Mouse (Mus musculus): ENCODE data around the gene Ppp1r1c. TPM values are rescaled to one million over a fixed set of nuclear protein-coding genes. Genes with fewer than 3 reads are reported as not detected.

The Ppp1r1c gene
- polyA plus RNA-seq, 1 experiment from 2014 or later: not detected

DNA sequence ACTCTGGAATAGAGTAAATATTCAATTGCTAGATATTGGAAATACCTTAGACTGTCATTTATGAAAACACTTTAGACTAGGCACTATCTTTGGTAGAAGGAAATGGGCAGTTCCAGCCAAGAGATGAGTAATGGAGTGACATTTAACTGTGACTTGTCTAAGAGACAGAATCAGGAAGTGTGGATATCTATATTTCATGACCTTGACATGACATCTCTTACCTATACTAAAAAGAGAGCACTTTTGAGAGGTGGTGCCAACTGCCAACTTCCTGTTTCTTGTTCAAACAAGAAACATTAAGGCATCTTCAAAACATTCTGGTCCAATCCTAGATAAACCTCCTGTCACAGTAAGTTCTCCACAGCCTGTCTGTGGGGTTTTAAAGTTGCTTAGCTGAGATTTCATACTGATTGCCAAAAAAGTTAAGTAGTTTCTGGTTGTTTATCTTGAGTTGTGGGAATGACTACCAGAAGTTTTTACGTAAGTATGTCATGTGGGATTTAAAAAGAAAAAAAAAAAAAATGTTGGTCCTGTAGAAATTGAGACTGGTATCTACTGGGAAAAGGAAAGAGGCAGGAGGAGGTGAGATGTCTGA, 29.8 kb upstream of the Ppp1r1c start:
- no peak overlapping the region for H3K9ac ChIP-seq (ENCODE audit: low read depth, low read length)
- no peaks in the 10 kb centered on the region for H3K9me3 ChIP-seq (ENCODE audit: control insufficient read depth)
- 58% methylated on average over 1 of the region's 1 CpGs for WGBS
- no peaks in the 10 kb centered on the region for H3K4me1 ChIP-seq (replicated peaks; ENCODE audit: control insufficient read depth, insufficient read depth, low read length)
- H3K27ac ChIP-seq (ENCODE audit: low read depth, low read length): no peak overlapping the region
- H3K4me3 ChIP-seq (ENCODE audit: low read depth, low read length): no peak overlapping the region
- ATAC-seq: no peak
- no peaks in the 10 kb centered on the region for H3K27me3 ChIP-seq (replicated peaks; ENCODE audit: control insufficient read depth, insufficient read depth, low read length)
- no peak for TF ChIP-seq CTCF (IDR thresholded peaks at IDR 0.05; ENCODE audit: low read depth)
- peaks cover 23% of the 10 kb centered on the region for H3K36me3 ChIP-seq (ENCODE audit: control insufficient read depth, insufficient read depth)
- no peak overlapping the region for H3K4me2 ChIP-seq (replicated peaks; ENCODE audit: low read depth)

DNA sequence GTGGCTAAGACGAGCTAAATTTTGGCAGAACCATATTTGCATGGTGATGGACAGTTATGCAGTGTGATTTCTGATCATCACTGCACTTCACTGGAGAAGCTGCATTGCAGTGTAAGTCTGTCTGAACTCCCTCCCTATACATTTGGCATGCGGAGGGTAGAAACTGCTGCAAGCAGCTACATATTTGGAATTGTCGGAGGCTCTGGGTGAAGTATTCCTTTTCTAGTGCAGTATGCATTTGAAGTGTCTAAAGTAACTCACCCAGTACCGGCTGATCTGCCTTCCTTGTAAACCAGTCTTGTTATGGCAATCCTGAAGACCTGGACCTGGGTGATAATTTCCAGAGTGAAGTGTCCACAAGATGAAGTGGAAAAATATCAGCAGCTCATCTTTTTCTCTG, 25.9 kb upstream of the Ppp1r1c start:
- no peak for ATAC-seq
- Histone ChIP-seq H3K4me1 (replicated peaks; ENCODE audit: control insufficient read depth, insufficient read depth, low read length) (no peaks in the 10 kb centered on the region), H3K9ac (ENCODE audit: low read depth, low read length) (no peak overlapping the region), H3K9me3 (ENCODE audit: control insufficient read depth) (no peaks in the 10 kb centered on the region), H3K27me3 (replicated peaks; ENCODE audit: control insufficient read depth, insufficient read depth, low read length) (no peaks in the 10 kb centered on the region), H3K27ac (ENCODE audit: low read depth, low read length) (no peak overlapping the region), H3K36me3 (ENCODE audit: control insufficient read depth, insufficient read depth) (no peaks in the 10 kb centered on the region), H3K4me3 (ENCODE audit: low read depth, low read length) (no peak overlapping the region), H3K4me2 (replicated peaks; ENCODE audit: low read depth) (no peak overlapping the region)
- no peak for TF ChIP-seq CTCF (IDR thresholded peaks at IDR 0.05; ENCODE audit: low read depth)
- 61% methylated on average over 4 of the region's 4 CpGs for WGBS

DNA sequence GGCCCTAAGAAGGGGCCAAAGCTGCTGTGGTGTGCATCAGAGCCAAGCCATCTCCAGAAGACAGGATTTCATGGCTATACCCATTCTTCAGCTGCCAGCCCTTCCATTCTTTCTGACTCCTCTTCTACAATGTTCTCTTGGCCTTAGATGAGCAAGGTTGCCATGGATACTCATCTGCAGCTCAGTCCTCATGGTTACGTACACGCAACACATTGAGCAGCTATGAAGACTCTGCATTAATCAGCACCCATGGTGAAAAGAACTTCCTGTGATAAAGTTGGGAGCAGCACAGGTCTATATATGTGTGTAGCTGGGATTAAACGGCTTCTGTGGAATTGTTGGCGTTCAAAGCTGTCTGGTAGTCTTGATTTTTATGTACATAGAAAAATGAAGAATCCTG, 24.3 kb upstream of the Ppp1r1c start:
- no peak overlapping the region for H3K4me3 ChIP-seq (ENCODE audit: low read depth, low read length)
- no peak overlapping the region for H3K4me2 ChIP-seq (replicated peaks; ENCODE audit: low read depth)
- no peaks in the 10 kb centered on the region for H3K4me1 ChIP-seq (replicated peaks; ENCODE audit: control insufficient read depth, insufficient read depth, low read length)
- H3K36me3 ChIP-seq (ENCODE audit: control insufficient read depth, insufficient read depth): no peaks in the 10 kb centered on the region
- H3K27me3 ChIP-seq (replicated peaks; ENCODE audit: control insufficient read depth, insufficient read depth, low read length): no peaks in the 10 kb centered on the region
- no peak for TF ChIP-seq CTCF (IDR thresholded peaks at IDR 0.05; ENCODE audit: low read depth)
- ATAC-seq: no peak
- H3K9me3 ChIP-seq (ENCODE audit: control insufficient read depth): no peaks in the 10 kb centered on the region
- no peak overlapping the region for H3K27ac ChIP-seq (ENCODE audit: low read depth, low read length)
- 96% methylated on average over 4 of the region's 4 CpGs for WGBS
- no peak overlapping the region for H3K9ac ChIP-seq (ENCODE audit: low read depth, low read length)

DNA sequence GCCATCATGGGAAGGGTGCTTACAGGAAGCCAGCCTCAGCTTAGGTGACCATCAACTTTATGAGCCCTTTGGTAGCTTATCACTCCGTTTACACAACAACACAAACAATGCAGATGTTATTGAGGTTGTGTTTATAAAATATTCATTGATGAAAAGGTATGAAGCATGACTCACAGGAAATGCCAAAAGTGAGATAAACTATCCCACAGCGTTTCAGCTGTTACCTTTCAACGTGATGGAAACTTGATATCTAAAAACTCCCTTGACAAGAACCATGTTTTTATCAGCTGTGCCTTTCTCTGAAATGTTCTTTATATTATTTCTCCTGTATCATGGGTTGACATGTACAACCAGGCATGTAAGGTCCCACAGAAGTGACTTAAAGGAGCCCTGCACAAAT, 16.7 kb upstream of the Ppp1r1c start:
- TF ChIP-seq CTCF (IDR thresholded peaks at IDR 0.05; ENCODE audit: low read depth): no peak
- H3K36me3 ChIP-seq (ENCODE audit: control insufficient read depth, insufficient read depth): no peaks in the 10 kb centered on the region
- no peaks in the 10 kb centered on the region for H3K27me3 ChIP-seq (replicated peaks; ENCODE audit: control insufficient read depth, insufficient read depth, low read length)
- no peak for ATAC-seq
- 48% methylated on average over 3 of the region's 3 CpGs for WGBS
- H3K4me1 ChIP-seq (replicated peaks; ENCODE audit: control insufficient read depth, insufficient read depth, low read length): 0 out of 2 replicates have a peak, but pooled peaks cover 3% of the 10 kb centered on the region
- H3K4me2 ChIP-seq (replicated peaks; ENCODE audit: low read depth): no peak overlapping the region
- no peak overlapping the region for H3K9ac ChIP-seq (ENCODE audit: low read depth, low read length)
- H3K9me3 ChIP-seq (ENCODE audit: control insufficient read depth): no peaks in the 10 kb centered on the region
- no peak overlapping the region for H3K4me3 ChIP-seq (ENCODE audit: low read depth, low read length)
- no peak overlapping the region for H3K27ac ChIP-seq (ENCODE audit: low read depth, low read length)

DNA sequence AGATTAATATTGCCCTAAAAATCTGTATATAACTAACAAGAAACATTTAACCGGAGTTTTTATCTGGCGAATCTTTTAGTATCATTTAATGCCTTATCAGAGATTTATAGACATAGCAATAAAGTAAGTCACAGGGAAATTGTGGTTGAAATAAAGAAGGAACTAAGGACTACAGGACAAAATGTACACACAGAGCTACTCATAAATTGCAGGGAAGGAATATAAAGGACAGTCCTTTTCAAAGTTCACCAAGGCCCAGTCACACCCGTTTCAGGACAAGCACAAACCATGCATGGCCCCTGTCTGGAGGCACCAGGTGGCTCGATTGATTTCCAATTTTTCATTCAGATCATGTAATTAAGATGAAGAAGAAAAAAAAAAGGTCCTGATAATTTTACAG, 12.4 kb upstream of the Ppp1r1c start:
- ATAC-seq: peak; percentile 70
- no peak overlapping the region for H3K4me3 ChIP-seq (ENCODE audit: low read depth, low read length)
- H3K9me3 ChIP-seq (ENCODE audit: control insufficient read depth): no peaks in the 10 kb centered on the region
- WGBS: 46% methylated on average over 4 of the region's 4 CpGs
- H3K4me2 ChIP-seq (replicated peaks; ENCODE audit: low read depth): no peak overlapping the region
- no peaks in the 10 kb centered on the region for H3K36me3 ChIP-seq (ENCODE audit: control insufficient read depth, insufficient read depth)
- no peaks in the 10 kb centered on the region for H3K27me3 ChIP-seq (replicated peaks; ENCODE audit: control insufficient read depth, insufficient read depth, low read length)
- H3K4me1 ChIP-seq (replicated peaks; ENCODE audit: control insufficient read depth, insufficient read depth, low read length): 0 out of 2 replicates have a peak, but pooled peaks cover 3% of the 10 kb centered on the region
- H3K9ac ChIP-seq (ENCODE audit: low read depth, low read length): no peak overlapping the region
- TF ChIP-seq CTCF (IDR thresholded peaks at IDR 0.05; ENCODE audit: low read depth): no peak
- no peak overlapping the region for H3K27ac ChIP-seq (ENCODE audit: low read depth, low read length)

DNA sequence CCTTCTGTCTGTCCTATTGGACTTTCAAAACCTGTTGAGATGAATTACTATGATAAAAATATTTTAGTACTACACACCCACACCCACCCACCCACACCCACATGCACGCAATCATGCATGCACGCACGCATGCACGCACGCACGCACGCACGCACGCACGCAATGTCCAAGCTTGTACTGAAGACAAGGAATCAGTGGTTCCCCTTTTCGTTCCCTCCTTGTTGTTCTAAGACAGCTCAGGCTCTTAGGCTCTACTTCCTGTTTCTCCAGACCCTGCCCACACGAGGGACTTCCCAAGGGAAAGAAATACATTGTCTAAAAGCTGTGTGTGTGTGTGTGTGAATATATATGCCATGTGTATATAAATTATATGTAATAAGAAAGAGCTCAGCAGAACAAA, 11.6 kb upstream of the Ppp1r1c start:
- 0 out of 2 replicates have a peak, but pooled peaks cover 3% of the 10 kb centered on the region for H3K4me1 ChIP-seq (replicated peaks; ENCODE audit: control insufficient read depth, insufficient read depth, low read length)
- H3K27ac ChIP-seq (ENCODE audit: low read depth, low read length): no peak overlapping the region
- H3K9ac ChIP-seq (ENCODE audit: low read depth, low read length): no peak overlapping the region
- 86% methylated on average over 12 of the region's 12 CpGs for WGBS
- H3K4me3 ChIP-seq (ENCODE audit: low read depth, low read length): no peak overlapping the region
- no peak for ATAC-seq
- H3K36me3 ChIP-seq (ENCODE audit: control insufficient read depth, insufficient read depth): no peaks in the 10 kb centered on the region
- no peaks in the 10 kb centered on the region for H3K27me3 ChIP-seq (replicated peaks; ENCODE audit: control insufficient read depth, insufficient read depth, low read length)
- no peak overlapping the region for H3K4me2 ChIP-seq (replicated peaks; ENCODE audit: low read depth)
- H3K9me3 ChIP-seq (ENCODE audit: control insufficient read depth): no peaks in the 10 kb centered on the region
- no peak for TF ChIP-seq CTCF (IDR thresholded peaks at IDR 0.05; ENCODE audit: low read depth)
